Mouse (Mus musculus) testis, adult 2 months (tissue): ENCODE measurements around the gene BC055324. TPM values are rescaled to one million over a fixed set of nuclear protein-coding genes. Genes with fewer than 3 reads are reported as not detected.

Experiments used
- H3K27ac ChIP-seq: fragments of 200-500 bp; 2 replicates; pipeline ENCODE4 v1.5.1; 2012; ENCODE audit warnings: low read depth, low read length; ENCODE audit not compliant: control insufficient read depth, insufficient read depth
- H3K27me3 ChIP-seq: fragments of 200-500 bp; 2 replicates; pipeline ENCODE4 v1.6.1; 2012; ENCODE audit warnings: mild to moderate bottlenecking, low read length, moderate library complexity; ENCODE audit not compliant: control insufficient read depth, insufficient read depth
- H3K36me3 ChIP-seq: fragments of 200-500 bp; 2 replicates; pipeline ENCODE4 v1.6.1; 2012; ENCODE audit warnings: mild to moderate bottlenecking, low read length; ENCODE audit not compliant: control insufficient read depth, insufficient read depth
- H3K4me1 ChIP-seq: fragments of 200-500 bp; 2 replicates; pipeline ENCODE4 v1.6.1; 2012; ENCODE audit warnings: low read length; ENCODE audit not compliant: control insufficient read depth, insufficient read depth
- H3K4me3 ChIP-seq: fragments of 200-500 bp; 2 replicates; pipeline ENCODE4 v1.5.1; 2012; ENCODE audit warnings: low read depth, mild to moderate bottlenecking, low read length, moderate library complexity, mixed read lengths; ENCODE audit not compliant: control insufficient read depth
- CTCF ChIP-seq: fragments of 200-500 bp; IDR thresholded peaks from 2 replicates; pipeline ENCODE4 v1.5.1; 2012; ENCODE audit warnings: low read depth, mild to moderate bottlenecking, inconsistent platforms, low read length, moderate library complexity; ENCODE audit not compliant: control insufficient read depth, insufficient read depth, insufficient replicate concordance
- POLR2A ChIP-seq: fragments of 200-500 bp; IDR thresholded peaks from 2 replicates; pipeline ENCODE4 v1.6.1; 2012; ENCODE audit warnings: low read depth, mild to moderate bottlenecking, inconsistent platforms, low read length, moderate library complexity; ENCODE audit not compliant: control insufficient read depth
- polyA plus RNA-seq: library from polyadenylated mRNA; depleted of rRNA; stranded (reverse); fragments of >200 nt; gene quantifications from 2 replicates; pipeline ENCODE4 v1.2.3, GENCODE M21; 2012

The BC055324 gene
- polyA plus RNA-seq, 1 experiment, result 9.6 TPM

- H3K4me1 ChIP-seq, result no peaks in the 10 kb centered on the region
- H3K36me3 ChIP-seq, result no peaks in the 10 kb centered on the region
- H3K27ac ChIP-seq, result no peak overlapping the region
- TF ChIP-seq CTCF (no peak), POLR2A (no peak)
- H3K4me3 ChIP-seq, result no peak overlapping the region
- no peaks in the 10 kb centered on the region for H3K27me3 ChIP-seq
Observed at GRCm38 (mm10) chr1:163911981-163912380, 82.6 kb downstream of the BC055324 start.

- H3K27me3 ChIP-seq, result no peaks in the 10 kb centered on the region
- H3K4me3 ChIP-seq, result no peak overlapping the region
- TF ChIP-seq CTCF (no peak), POLR2A (no peak)
- no peaks in the 10 kb centered on the region for H3K4me1 ChIP-seq
- H3K36me3 ChIP-seq, result no peaks in the 10 kb centered on the region
- H3K27ac ChIP-seq, result no peak overlapping the region
Observed at GRCm38 (mm10) chr1:163910785-163911184, 83.8 kb downstream of the BC055324 start.

- H3K27me3 ChIP-seq, result no peaks in the 10 kb centered on the region
- H3K27ac ChIP-seq, result no peak overlapping the region
- no peak overlapping the region for H3K4me3 ChIP-seq
- no peaks in the 10 kb centered on the region for H3K36me3 ChIP-seq
- H3K4me1 ChIP-seq, result no peaks in the 10 kb centered on the region
- TF ChIP-seq POLR2A (no peak), CTCF (no peak)
Observed at GRCm38 (mm10) chr1:163910343-163910742, 84.3 kb downstream of the BC055324 start.

GRCm38 (mm10) chr1:163908389-163908788 is 86.2 kb downstream of the BC055324 start:
- Histone ChIP-seq H3K4me3 (no peak overlapping the region), H3K27ac (no peak overlapping the region), H3K4me1 (no peaks in the 10 kb centered on the region), H3K27me3 (no peaks in the 10 kb centered on the region), H3K36me3 (no peaks in the 10 kb centered on the region)
- TF ChIP-seq CTCF, result no peak
- TF ChIP-seq POLR2A, result no peak

GRCm38 (mm10) chr1:163907007-163907811 is 87.4 kb downstream of the BC055324 start:
- Histone ChIP-seq H3K27me3 (no peaks in the 10 kb centered on the region), H3K4me3 (no peak overlapping the region), H3K27ac (no peak overlapping the region), H3K4me1 (no peaks in the 10 kb centered on the region), H3K36me3 (no peaks in the 10 kb centered on the region)
- TF ChIP-seq POLR2A (no peak), CTCF (no peak)

- TF ChIP-seq CTCF (no peak), POLR2A (no peak)
- no peaks in the 10 kb centered on the region for H3K4me1 ChIP-seq
- H3K36me3 ChIP-seq, result no peaks in the 10 kb centered on the region
- no peak overlapping the region for H3K4me3 ChIP-seq
- no peak overlapping the region for H3K27ac ChIP-seq
- no peaks in the 10 kb centered on the region for H3K27me3 ChIP-seq
Observed at GRCm38 (mm10) chr1:163903411-163903810, 91.2 kb downstream of the BC055324 start.

- Histone ChIP-seq H3K36me3 (no peaks in the 10 kb centered on the region), H3K4me1 (no peaks in the 10 kb centered on the region)
- no peak for TF ChIP-seq CTCF
- no peak for TF ChIP-seq POLR2A
Observed at GRCm38 (mm10) chr1:163900168-163900567, 94.4 kb downstream of the BC055324 start.

GRCm38 (mm10) chr1:163899575-163899974 is 95.0 kb downstream of the BC055324 start:
- Histone ChIP-seq H3K4me3 (no peak overlapping the region), H3K4me1 (no peaks in the 10 kb centered on the region), H3K27me3 (no peaks in the 10 kb centered on the region)

More at GRCm38 (mm10) chr1:163900168-163900567, 94.4 kb downstream of the BC055324 start:
- Histone ChIP-seq H3K4me3 (no peak overlapping the region), H3K27ac (no peak overlapping the region), H3K27me3 (no peaks in the 10 kb centered on the region)

More at GRCm38 (mm10) chr1:163899575-163899974, 95.0 kb downstream of the BC055324 start:
- TF ChIP-seq POLR2A, result no peak
- no peak for TF ChIP-seq CTCF
- H3K36me3 ChIP-seq, result no peaks in the 10 kb centered on the region
- no peak overlapping the region for H3K27ac ChIP-seq
